Mouse (Mus musculus) cortical plate, adult 2 months (tissue): ENCODE data around the gene Gm5269. TPM values are rescaled to one million over a fixed set of nuclear protein-coding genes. Genes with fewer than 3 reads are reported as not detected.

Experiments
- H3K27ac ChIP-seq: fragments of 200-500 bp; 2 replicates; pipeline ENCODE4 v1.5.1; 2012; ENCODE audit warnings: low read length, control low read depth, inconsistent platforms; ENCODE audit not compliant: insufficient read depth
- H3K4me1 ChIP-seq: fragments of 200-500 bp; 2 replicates; pipeline ENCODE4 v1.6.1; 2011; ENCODE audit warnings: low read length; ENCODE audit not compliant: control insufficient read depth, insufficient read depth
- H3K4me3 ChIP-seq: fragments of 200-500 bp; 2 replicates; pipeline ENCODE4 v1.5.1; 2011; ENCODE audit warnings: mild to moderate bottlenecking, low read length, control low read depth; ENCODE audit not compliant: insufficient read depth
- CTCF ChIP-seq: fragments of 200-500 bp; IDR thresholded peaks from 2 replicates; pipeline ENCODE4 v1.5.1; 2011; ENCODE audit warnings: mild to moderate bottlenecking, control low read depth, low read length; ENCODE audit not compliant: insufficient read depth; ENCODE audit errors: extremely low read depth
- POLR2A ChIP-seq: fragments of 200-500 bp; IDR thresholded peaks from 2 replicates; pipeline ENCODE4 v1.6.1; 2011; ENCODE audit warnings: mild to moderate bottlenecking, low read length, control low read depth; ENCODE audit not compliant: insufficient read depth; ENCODE audit errors: extremely low read depth
- polyA plus RNA-seq: library from polyadenylated mRNA; depleted of rRNA; stranded (reverse); fragments of >200 nt; gene quantifications from 2 replicates; pipeline ENCODE4 v1.2.3, GENCODE M21; 2012; rRNA removed

The Gm5269 gene
- polyA plus RNA-seq, 1 experiment = not detected

DNA sequence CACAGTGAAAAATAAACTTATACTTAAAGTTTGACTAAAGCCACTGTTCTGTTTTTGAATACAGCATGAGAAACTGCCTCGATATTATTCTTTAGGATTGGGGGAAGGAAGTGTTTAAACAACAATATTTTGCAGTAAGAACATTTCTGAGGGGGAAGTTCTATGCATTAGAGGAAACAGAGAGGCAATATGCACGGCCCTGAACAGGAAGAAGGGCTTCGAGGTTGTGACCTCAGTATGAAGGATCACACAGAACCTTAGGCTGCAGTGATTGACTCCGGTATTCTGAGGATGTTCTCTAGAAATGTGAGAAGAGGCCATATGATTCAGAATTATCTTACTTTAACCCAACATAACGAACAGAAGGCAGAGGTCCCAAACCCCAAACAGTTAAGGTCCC, 24.3 kb downstream of the Gm5269 start:
- Histone ChIP-seq H3K4me3 (no peak overlapping the region), H3K4me1 (no peaks in the 10 kb centered on the region), H3K27ac (no peak overlapping the region)
- TF ChIP-seq CTCF = no peak
- TF ChIP-seq POLR2A = no peak

DNA sequence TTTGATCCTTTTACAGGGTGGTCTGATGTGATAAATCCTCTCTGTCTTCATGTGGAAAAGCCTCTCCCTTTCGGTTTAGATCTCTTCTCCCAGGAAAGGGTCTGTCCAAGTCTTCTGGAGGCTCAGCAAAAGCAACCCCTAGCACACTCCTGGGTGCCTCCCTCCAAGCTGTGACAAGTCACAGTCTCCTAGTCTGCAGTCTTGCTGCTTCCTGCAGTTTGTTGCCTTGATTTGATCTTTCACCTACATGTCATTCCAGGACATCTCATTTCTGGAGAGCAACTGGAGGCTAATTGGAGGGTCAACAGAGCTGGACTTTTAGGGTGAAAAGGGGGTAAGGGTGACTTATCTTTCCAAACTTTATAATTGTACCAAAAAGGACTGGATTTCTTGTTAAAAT, 24.8 kb downstream of the Gm5269 start:
- Histone ChIP-seq H3K4me1 (no peaks in the 10 kb centered on the region), H3K27ac (no peak overlapping the region), H3K4me3 (no peak overlapping the region)
- no peak for TF ChIP-seq CTCF
- no peak for TF ChIP-seq POLR2A

DNA sequence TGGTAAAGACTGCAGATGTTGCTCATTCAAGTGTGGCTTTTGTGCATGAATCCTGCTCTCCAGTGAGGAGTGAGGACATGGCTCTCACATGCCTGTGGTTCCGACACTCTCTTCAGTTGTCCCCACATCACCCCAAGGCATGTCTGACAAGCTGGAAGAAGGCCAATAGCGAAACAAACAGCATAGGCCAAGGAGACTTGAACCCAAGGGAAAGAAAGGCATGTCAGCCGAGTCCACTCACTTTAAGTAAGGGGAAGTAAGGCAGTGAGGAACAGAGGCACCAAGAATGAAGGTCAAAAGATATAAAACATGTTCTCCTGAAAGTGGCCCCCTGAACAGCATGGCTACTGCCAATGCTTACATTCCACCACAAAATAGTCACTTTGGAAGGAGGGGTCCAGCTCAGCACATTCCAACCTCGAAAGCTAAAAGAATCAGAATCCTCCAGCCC, 25.5 kb downstream of the Gm5269 start:
- Histone ChIP-seq H3K4me3 (no peak overlapping the region), H3K27ac (no peak overlapping the region), H3K4me1 (no peaks in the 10 kb centered on the region; the same call in 1 of the 2 replicates)
- TF ChIP-seq POLR2A = no peak
- TF ChIP-seq CTCF = no peak

DNA sequence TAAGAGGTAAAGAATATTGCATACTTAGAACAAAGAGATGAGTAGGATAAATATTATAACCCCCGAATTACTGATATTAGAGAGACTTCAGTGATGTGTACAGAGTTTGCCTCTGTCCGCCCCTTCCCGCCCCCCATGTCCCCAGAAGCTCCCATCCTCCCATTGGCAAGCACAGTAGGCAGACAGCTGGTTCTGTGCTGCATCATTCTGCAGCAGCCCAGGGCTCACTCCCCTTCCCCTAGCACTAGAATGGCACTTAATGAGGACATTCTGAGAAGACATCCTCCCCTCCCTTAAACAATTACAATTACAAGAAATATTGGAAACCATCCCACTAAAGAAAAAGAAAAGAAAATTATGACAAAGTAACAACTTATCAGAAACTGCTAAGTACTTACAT, 26.4 kb downstream of the Gm5269 start:
- no peak for TF ChIP-seq POLR2A
- no peak for TF ChIP-seq CTCF
- no peaks in the 10 kb centered on the region; the same call in 1 of the 2 replicates for H3K4me1 ChIP-seq
- no peak overlapping the region for H3K27ac ChIP-seq

DNA sequence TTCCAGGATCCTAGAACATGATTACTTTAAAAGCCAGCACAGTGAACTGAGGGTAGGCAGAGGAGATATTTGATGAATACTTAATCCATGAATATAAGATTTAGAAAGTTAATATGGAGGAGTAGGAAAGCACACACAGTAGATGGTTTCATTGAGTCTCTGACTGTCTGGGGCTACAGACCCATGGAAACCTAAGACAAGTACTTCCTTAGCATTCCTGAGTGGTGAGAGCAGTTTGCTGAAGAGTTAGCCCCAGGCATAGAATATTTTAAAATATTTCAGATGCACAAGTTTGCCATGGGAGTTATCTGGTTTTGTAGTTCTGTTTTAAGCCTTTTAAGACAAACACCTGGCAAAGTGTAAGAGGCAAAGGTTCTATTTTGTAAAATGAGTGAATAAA, 28.9 kb downstream of the Gm5269 start:
- Histone ChIP-seq H3K4me3 (no peak overlapping the region), H3K27ac (no peak overlapping the region), H3K4me1 (no peaks in the 10 kb centered on the region; the same call in 1 of the 2 replicates)
- TF ChIP-seq POLR2A = no peak
- no peak for TF ChIP-seq CTCF

More for the DNA sequence above, 26.4 kb downstream of the Gm5269 start:
- H3K4me3 ChIP-seq = no peak overlapping the region

DNA sequence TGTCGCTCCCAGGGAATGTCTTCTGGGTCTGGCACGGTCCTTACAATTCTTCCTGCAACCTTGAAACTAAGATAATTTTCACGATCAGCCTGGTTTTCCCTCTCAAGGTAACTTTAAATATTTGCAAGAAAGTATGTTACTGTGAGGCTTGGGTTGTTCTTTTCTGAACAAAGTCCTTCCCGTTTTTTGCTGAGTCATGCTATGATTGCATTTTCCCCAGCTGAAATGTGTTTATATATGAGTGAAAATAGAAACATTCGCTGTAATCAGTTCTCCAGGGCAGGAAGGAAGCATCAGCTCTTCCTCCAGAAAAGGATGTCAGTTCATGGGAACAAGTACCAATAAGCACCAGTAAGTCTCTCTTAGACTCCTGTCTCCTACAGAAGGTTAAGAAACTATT, 29.7 kb downstream of the Gm5269 start:
- no peak overlapping the region for H3K27ac ChIP-seq
- no peak for TF ChIP-seq POLR2A
- no peak for TF ChIP-seq CTCF
- H3K4me1 ChIP-seq = no peaks in the 10 kb centered on the region; the same call in 1 of the 2 replicates
- H3K4me3 ChIP-seq = no peak overlapping the region

GRCm38 (mm10) chr1:45858038-45858437, 32.0 kb downstream of the Gm5269 start:
- TF ChIP-seq CTCF = no peak
- no peak for TF ChIP-seq POLR2A
- Histone ChIP-seq H3K4me1 (no peaks in the 10 kb centered on the region; the same call in 1 of the 2 replicates), H3K4me3 (no peak overlapping the region), H3K27ac (no peak overlapping the region)

GRCm38 (mm10) chr1:45845466-45845865, 44.6 kb downstream of the Gm5269 start:
- TF ChIP-seq POLR2A (no peak), CTCF (no peak)
- Histone ChIP-seq H3K4me1 (no peaks in the 10 kb centered on the region), H3K4me3 (no peak overlapping the region), H3K27ac (no peak overlapping the region)

Other genes starting within 250 kb of the Gm5269 start
- gene Wdr75, start 95.1 kb downstream of the Gm5269 start, polyA plus RNA-seq = 31.3 and 32.5 TPM in 2 replicates
- 10.9 and 11.9 TPM in 2 replicates for gene Slc40a1, start 36.2 kb upstream of the Gm5269 start, polyA plus RNA-seq
- 4.1 and 5.0 TPM in 2 replicates for gene Dnah7b, start 176.0 kb upstream of the Gm5269 start, polyA plus RNA-seq